Mouse (Mus musculus): ENCODE data around the gene Sars2. TPM values are rescaled to one million over a fixed set of nuclear protein-coding genes. Genes with fewer than 3 reads are reported as not detected.
A peak's percentile ranks its signal among the peaks of the same experiment; 100 is the strongest.

Gene Sars2
- 22.4 and 22.5 TPM in 2 replicates for polyA plus RNA-seq (2011; ENCODE audit: insufficient read depth, insufficient read length, low read depth, missing spikeins)

GRCm38 (mm10) chr7:28741709-28742438, at the start of gene Sars2, which contains the start of gene Mrps12:
TSS of gene Sars2 (plus strand) at chr7:28741992.
TSS of gene Mrps12 (minus strand) at chr7:28741820.
- peaks cover 2% of the 10 kb centered on the region for H3K4me1 ChIP-seq (ENCODE audit: control insufficient read depth, insufficient read depth, low read length)
- peak within 1 kb of the TSS; percentile 66 for H3K9ac ChIP-seq (ENCODE audit: low read depth, poor library complexity, severe bottlenecking)
- H3K27me3 ChIP-seq (ENCODE audit: control insufficient read depth, insufficient read depth, low read length, poor library complexity, severe bottlenecking) = no peaks in the 10 kb centered on the region
- no peaks in the 10 kb centered on the region for H3K9me3 ChIP-seq (replicated peaks; ENCODE audit: control insufficient read depth, insufficient read depth, low read length, poor library complexity, severe bottlenecking)
- peak within 1 kb of the TSS; percentile 93 for H3K4me3 ChIP-seq (ENCODE audit: low read depth, low read length)
- peak; percentile 95 for TF ChIP-seq POLR2A (IDR thresholded peaks at IDR 0.05; ENCODE audit: insufficient read depth, low read length)
- no peak for TF ChIP-seq EP300 (IDR thresholded peaks at IDR 0.05; ENCODE audit: insufficient read depth, low read depth, low read length)
- TF ChIP-seq CTCF (IDR thresholded peaks at IDR 0.05; ENCODE audit: low read depth, low read length) = peak; percentile 81
- H3K27ac ChIP-seq (ENCODE audit: insufficient read depth, low read length) = peak within 1 kb of the TSS; percentile 48
- 0 out of 2 replicates have a peak, but pooled peaks cover 4% of the 10 kb centered on the region for H3K36me3 ChIP-seq (ENCODE audit: control insufficient read depth, insufficient read depth, low read length, poor library complexity, severe bottlenecking)

GRCm38 (mm10) chr7:28692545-28693320, 49.1 kb upstream of the Sars2 start, which contains the start of gene Fbxo27:
TSS of gene Fbxo27 (plus strand) at chr7:28692849.
- Histone ChIP-seq H3K27ac (ENCODE audit: insufficient read depth, low read length) (peak within 1 kb of the TSS; percentile 59), H3K4me1 (ENCODE audit: control insufficient read depth, insufficient read depth, low read length) (no peaks in the 10 kb centered on the region), H3K9ac (ENCODE audit: low read depth, poor library complexity, severe bottlenecking) (peak within 1 kb of the TSS; percentile 76), H3K9me3 (replicated peaks; ENCODE audit: control insufficient read depth, insufficient read depth, low read length, poor library complexity, severe bottlenecking) (no peaks in the 10 kb centered on the region), H3K36me3 (ENCODE audit: control insufficient read depth, insufficient read depth, low read length, poor library complexity, severe bottlenecking) (no peaks in the 10 kb centered on the region), H3K27me3 (ENCODE audit: control insufficient read depth, insufficient read depth, low read length, poor library complexity, severe bottlenecking) (no peaks in the 10 kb centered on the region), H3K4me3 (ENCODE audit: low read depth, low read length) (peak within 1 kb of the TSS; percentile 87)
- peak; percentile 36 for TF ChIP-seq POLR2A (IDR thresholded peaks at IDR 0.05; ENCODE audit: insufficient read depth, low read length)
- peak; percentile 51; the same call in 1 of the 2 replicates for TF ChIP-seq EP300 (IDR thresholded peaks at IDR 0.05; ENCODE audit: insufficient read depth, low read depth, low read length)
- TF ChIP-seq CTCF (IDR thresholded peaks at IDR 0.05; ENCODE audit: low read depth, low read length) = no peak

- H3K4me1 ChIP-seq (ENCODE audit: control insufficient read depth, insufficient read depth, low read length) = no peaks in the 10 kb centered on the region
- H3K27ac ChIP-seq (ENCODE audit: insufficient read depth, low read length) = peak overlapping the region; percentile 59; the same call in 1 of the 2 replicates
- peak overlapping the region; percentile 87 for H3K4me3 ChIP-seq (ENCODE audit: low read depth, low read length)
- no peaks in the 10 kb centered on the region for H3K36me3 ChIP-seq (ENCODE audit: control insufficient read depth, insufficient read depth, low read length, poor library complexity, severe bottlenecking)
- peak overlapping the region; percentile 76 for H3K9ac ChIP-seq (ENCODE audit: low read depth, poor library complexity, severe bottlenecking)
- no peaks in the 10 kb centered on the region for H3K27me3 ChIP-seq (ENCODE audit: control insufficient read depth, insufficient read depth, low read length, poor library complexity, severe bottlenecking)
- H3K9me3 ChIP-seq (replicated peaks; ENCODE audit: control insufficient read depth, insufficient read depth, low read length, poor library complexity, severe bottlenecking) = no peaks in the 10 kb centered on the region
- TF ChIP-seq POLR2A (IDR thresholded peaks at IDR 0.05; ENCODE audit: insufficient read depth, low read length) = peak; percentile 61
- peak; percentile 87; the same call in 1 of the 2 replicates for TF ChIP-seq EP300 (IDR thresholded peaks at IDR 0.05; ENCODE audit: insufficient read depth, low read depth, low read length)
- no peak for TF ChIP-seq CTCF (IDR thresholded peaks at IDR 0.05; ENCODE audit: low read depth, low read length)
These were observed 48.3 kb upstream of the Sars2 start for GRCm38 (mm10) chr7:28693321-28693966.

- peak overlapping the region; percentile 53 for H3K4me3 ChIP-seq (ENCODE audit: low read depth, low read length)
- TF ChIP-seq EP300 (IDR thresholded peaks at IDR 0.05; ENCODE audit: insufficient read depth, low read depth, low read length) (peak; percentile 66; the same call in 1 of the 2 replicates), POLR2A (IDR thresholded peaks at IDR 0.05; ENCODE audit: insufficient read depth, low read length) (no peak)
- H3K9me3 ChIP-seq (replicated peaks; ENCODE audit: control insufficient read depth, insufficient read depth, low read length, poor library complexity, severe bottlenecking) = no peaks in the 10 kb centered on the region
- no peaks in the 10 kb centered on the region for H3K4me1 ChIP-seq (ENCODE audit: control insufficient read depth, insufficient read depth, low read length)
- no peaks in the 10 kb centered on the region for H3K36me3 ChIP-seq (ENCODE audit: control insufficient read depth, insufficient read depth, low read length, poor library complexity, severe bottlenecking)
- H3K27me3 ChIP-seq (ENCODE audit: control insufficient read depth, insufficient read depth, low read length, poor library complexity, severe bottlenecking) = no peaks in the 10 kb centered on the region
- H3K9ac ChIP-seq (ENCODE audit: low read depth, poor library complexity, severe bottlenecking) = peak overlapping the region; percentile 51
- peak overlapping the region; percentile 86 for H3K27ac ChIP-seq (ENCODE audit: insufficient read depth, low read length)
These were observed 47.4 kb upstream of the Sars2 start for GRCm38 (mm10) chr7:28694423-28694822.

GRCm38 (mm10) chr7:28694966-28695511, 46.8 kb upstream of the Sars2 start:
- peak overlapping the region; percentile 51 for H3K9ac ChIP-seq (ENCODE audit: low read depth, poor library complexity, severe bottlenecking)
- TF ChIP-seq CTCF (IDR thresholded peaks at IDR 0.05; ENCODE audit: low read depth, low read length) (no peak), EP300 (IDR thresholded peaks at IDR 0.05; ENCODE audit: insufficient read depth, low read depth, low read length) (no peak), POLR2A (IDR thresholded peaks at IDR 0.05; ENCODE audit: insufficient read depth, low read length) (no peak)
- no peaks in the 10 kb centered on the region for H3K9me3 ChIP-seq (replicated peaks; ENCODE audit: control insufficient read depth, insufficient read depth, low read length, poor library complexity, severe bottlenecking)
- no peak overlapping the region for H3K27ac ChIP-seq (ENCODE audit: insufficient read depth, low read length)
- no peaks in the 10 kb centered on the region for H3K27me3 ChIP-seq (ENCODE audit: control insufficient read depth, insufficient read depth, low read length, poor library complexity, severe bottlenecking)
- peak overlapping the region; percentile 34 for H3K4me3 ChIP-seq (ENCODE audit: low read depth, low read length)
- H3K36me3 ChIP-seq (ENCODE audit: control insufficient read depth, insufficient read depth, low read length, poor library complexity, severe bottlenecking) = no peaks in the 10 kb centered on the region
- no peaks in the 10 kb centered on the region for H3K4me1 ChIP-seq (ENCODE audit: control insufficient read depth, insufficient read depth, low read length)
